ENCODE assay signal across 21 mouse cellular contexts in genomic region chr9:88709304-88709703, GRCm38 (mm10). TPM values are rescaled to one million over a fixed set of nuclear protein-coding genes. Genes with fewer than 3 reads are reported as not detected.
"Had no signal": no experiment of that assay in that cellular context is flagged by ENCODE, and none has a peak within 500 bp of the region (broad histone marks: within the 10 kb centered on the region; RNA-seq: fewer than 3 reads in every experiment).

No protein-coding gene starts in this region.

- H3K27ac ChIP-seq: intestine, embryonic 15.5 days; layer of hippocampus, adult 2 months; left cerebral cortex, adult 2 months; liver, embryonic 13.5 days; midbrain, embryonic 15.5 days; stomach, postnatal 0 days had no signal

- DNase-seq: kidney, adult 11 months; kidney, adult 8-10 months; kidney, postnatal 14 days; kidney, postnatal 4 days; layer of hippocampus, postnatal 36 days; liver, embryonic 13.5 days; lung, embryonic 14.5 days; thymus, adult 2 months; thymus, postnatal 14 days; thymus, postnatal 4 days had no signal

- H3K4me1 ChIP-seq: intestine, embryonic 15.5 days; midbrain, embryonic 15.5 days had no signal

- ATAC-seq: intestine, embryonic 15.5 days; midbrain, embryonic 15.5 days had no signal

- H3K36me3 ChIP-seq: intestine, embryonic 15.5 days; liver, embryonic 13.5 days; midbrain, embryonic 15.5 days had no signal

- H3K9ac ChIP-seq: intestine, embryonic 15.5 days; liver, embryonic 13.5 days; lung, embryonic 14.5 days; midbrain, embryonic 15.5 days had no signal

- H3K27me3 ChIP-seq: intestine, embryonic 15.5 days; liver, embryonic 13.5 days; midbrain, embryonic 15.5 days had no signal

- H3K4me3 ChIP-seq: intestine, embryonic 15.5 days; layer of hippocampus, adult 2 months; left cerebral cortex, adult 2 months; liver, embryonic 13.5 days; midbrain, embryonic 15.5 days; myocyte had no signal

RNA-seq across cellular contexts. Expression of gene Bcl2a1d, which starts 22.4 kb away (rescaled TPM):
- total RNA-seq: layer of hippocampus, adult 2 months; layer of hippocampus, postnatal 36 days; left cerebral cortex, postnatal 10 days had no signal
- polyA plus RNA-seq: limb, embryonic 11.5 days; liver, embryonic 16.5 days; midbrain, embryonic 11.5 days; midbrain, embryonic 15.5 days; myocyte; neural tube, embryonic 11.5 days had no signal
